Mouse (Mus musculus) olfactory bulb, adult 2 months (tissue): ENCODE results near the gene Cd24a.

Experiments
- CTCF ChIP-seq: fragments of 200-500 bp; IDR thresholded peaks from 2 replicates; pipeline ENCODE4 v1.5.1; 2012; ENCODE audit warnings: low read depth, mild to moderate bottlenecking, low read length, moderate library complexity; ENCODE audit not compliant: insufficient read depth
- POLR2A ChIP-seq: fragments of 200-500 bp; IDR thresholded peaks from 2 replicates; pipeline ENCODE4 v1.6.1; 2012; ENCODE audit warnings: mild to moderate bottlenecking, low read depth, low read length, moderate library complexity; ENCODE audit not compliant: insufficient read depth

DNA sequence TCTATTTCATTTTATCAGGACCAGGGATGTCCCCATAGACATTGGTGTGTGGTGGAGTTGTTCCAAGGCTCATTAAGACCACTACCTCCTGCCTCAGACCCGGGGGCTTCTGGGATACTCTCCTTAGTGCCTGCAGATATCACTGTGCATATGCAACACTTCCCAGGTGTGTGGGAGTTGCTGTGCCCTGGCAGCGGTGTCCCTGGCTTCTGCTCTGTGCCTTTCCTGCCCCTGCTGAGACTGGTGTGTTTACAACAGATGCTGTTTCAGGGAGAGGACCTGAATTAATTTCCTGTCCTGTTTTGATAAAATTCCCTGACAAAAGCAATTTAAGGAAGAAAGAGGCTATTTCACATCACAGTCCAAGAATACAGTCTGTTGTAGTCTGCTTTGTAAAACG, 27.2 kb upstream of the Cd24a start:
- TF ChIP-seq CTCF = no peak
- no peak for TF ChIP-seq POLR2A
